Mouse (Mus musculus) ES-E14 (cell line): ENCODE data around the gene Zfp423.

Experiments
- CHD2 ChIP-seq: IDR thresholded peaks from 2 replicates; pipeline ENCODE4 v1.6.1; 2014; ENCODE audit warnings: mild to moderate bottlenecking, low read depth, low read length, inconsistent platforms
- HCFC1 ChIP-seq: IDR thresholded peaks from 2 replicates; pipeline ENCODE4 v1.6.1; 2012; ENCODE audit warnings: low read length, inconsistent platforms, borderline replicate concordance; ENCODE audit not compliant: insufficient read depth
- ZC3H11A ChIP-seq: IDR thresholded peaks from 2 replicates; pipeline ENCODE4 v1.6.1; 2012; ENCODE audit warnings: low read depth, mild to moderate bottlenecking, inconsistent platforms, low read length, borderline replicate concordance
- ZNF384 ChIP-seq: IDR thresholded peaks from 2 replicates; pipeline ENCODE4 v1.6.1; 2012; ENCODE audit warnings: low read depth, low read length, inconsistent platforms

GRCm38 (mm10) chr8:87816141-87816540 lies 143.3 kb downstream of the Zfp423 start:
- TF ChIP-seq ZNF384: no peak
- TF ChIP-seq CHD2: no peak
- no peak for TF ChIP-seq HCFC1
- TF ChIP-seq ZC3H11A: no peak
